Mouse (Mus musculus): ENCODE measurements around the gene Ogfod3. TPM values are rescaled to one million over a fixed set of nuclear protein-coding genes. Genes with fewer than 3 reads are reported as not detected.
A peak's percentile ranks its signal among the peaks of the same experiment; 100 is the strongest.

Gene Ogfod3
- total and polyA plus RNA-seq, 3 experiments: 12.5 to 19.8 (median 15.8) TPM

GRCm38 (mm10) chr11:121235475-121236238 is 31.1 kb upstream of the Ogfod3 start:
- no peaks in the 10 kb centered on the region for H3K27me3 ChIP-seq (ENCODE audit: control insufficient read depth, insufficient read depth, low read length)
- intact Hi-C loops (cut with DNase I): loop anchor here (2.0 kb wide), 1 partner anchor 119 kb away; the partner anchor contains the start of gene Wdr45b
- DNase-seq: peak in 1 of 2 experiments; percentile 32
- H3K36me3 ChIP-seq (ENCODE audit: control insufficient read depth, insufficient read depth, low read length): peaks cover 16% of the 10 kb centered on the region
- H3K4me3 ChIP-seq: no peak overlapping the region
- WGBS: 29% methylated on average over 9 of the region's 9 CpGs
- no peak for TF ChIP-seq EP300 (IDR thresholded peaks at IDR 0.05; ENCODE audit: insufficient read depth, low read depth, low read length)
- TF ChIP-seq CTCF (IDR thresholded peaks at IDR 0.05): peak; percentile 66
- no peak for TF ChIP-seq POLR2A (IDR thresholded peaks at IDR 0.05; ENCODE audit: insufficient read depth, low read depth, low read length)
- peak overlapping the region; percentile 100 for H3K27ac ChIP-seq
- peaks cover 1% of the 10 kb centered on the region; the same call in 1 of the 2 replicates for H3K79me2 ChIP-seq (replicated peaks; ENCODE audit: control insufficient read depth, insufficient read depth, low read length)
- H3K4me1 ChIP-seq (ENCODE audit: control insufficient read depth, insufficient read depth, low read length): peaks cover 4% of the 10 kb centered on the region
- H3K9ac ChIP-seq (ENCODE audit: low read depth, low read length): no peak overlapping the region

GRCm38 (mm10) chr11:121232706-121233105 is 28.2 kb upstream of the Ogfod3 start:
- peaks cover 4% of the 10 kb centered on the region for H3K4me1 ChIP-seq (ENCODE audit: control insufficient read depth, insufficient read depth, low read length)
- peaks cover 3% of the 10 kb centered on the region; the same call in 1 of the 2 replicates for H3K36me3 ChIP-seq (ENCODE audit: control insufficient read depth, insufficient read depth, low read length)
- no peak overlapping the region for H3K9ac ChIP-seq (ENCODE audit: low read depth, low read length)
- no peak overlapping the region for H3K4me3 ChIP-seq
- DNase-seq: no peak
- intact Hi-C loops (cut with DNase I): no loop called here
- no peak overlapping the region for H3K27ac ChIP-seq
- WGBS: 41% methylated on average over 4 of the region's 4 CpGs
- TF ChIP-seq CTCF (IDR thresholded peaks at IDR 0.05) (no peak), EP300 (IDR thresholded peaks at IDR 0.05; ENCODE audit: insufficient read depth, low read depth, low read length) (no peak), POLR2A (IDR thresholded peaks at IDR 0.05; ENCODE audit: insufficient read depth, low read depth, low read length) (no peak)
- no peaks in the 10 kb centered on the region for H3K27me3 ChIP-seq (ENCODE audit: control insufficient read depth, insufficient read depth, low read length)
- H3K79me2 ChIP-seq (replicated peaks; ENCODE audit: control insufficient read depth, insufficient read depth, low read length): no peaks in the 10 kb centered on the region

- Histone ChIP-seq H3K36me3 (ENCODE audit: control insufficient read depth, insufficient read depth, low read length) (peaks cover 3% of the 10 kb centered on the region; the same call in 1 of the 2 replicates), H3K9ac (ENCODE audit: low read depth, low read length) (no peak overlapping the region), H3K27me3 (ENCODE audit: control insufficient read depth, insufficient read depth, low read length) (no peaks in the 10 kb centered on the region), H3K27ac (no peak overlapping the region), H3K4me1 (ENCODE audit: control insufficient read depth, insufficient read depth, low read length) (peaks cover 5% of the 10 kb centered on the region), H3K79me2 (replicated peaks; ENCODE audit: control insufficient read depth, insufficient read depth, low read length) (no peaks in the 10 kb centered on the region), H3K4me3 (no peak overlapping the region)
- WGBS: 32% methylated on average over 4 of the region's 4 CpGs
- TF ChIP-seq CTCF (IDR thresholded peaks at IDR 0.05): no peak
- 0 out of 2 replicates have a peak, but pooled peaks have one; percentile 12 for TF ChIP-seq POLR2A (IDR thresholded peaks at IDR 0.05; ENCODE audit: insufficient read depth, low read depth, low read length)
- 0 out of 2 replicates have a peak, but pooled peaks have one; percentile 46 for TF ChIP-seq EP300 (IDR thresholded peaks at IDR 0.05; ENCODE audit: insufficient read depth, low read depth, low read length)
- peak; percentile 43 to 50 for DNase-seq
- intact Hi-C loops (cut with DNase I): no loop called here
These were observed 27.2 kb upstream of the Ogfod3 start for GRCm38 (mm10) chr11:121231628-121232291.

- WGBS: 68% methylated on average over 4 of the region's 4 CpGs
- intact Hi-C loops (cut with DNase I): no loop called here
- DNase-seq: no peak
- no peak for TF ChIP-seq CTCF (IDR thresholded peaks at IDR 0.05)
- Histone ChIP-seq H3K9ac (ENCODE audit: low read depth, low read length) (no peak overlapping the region), H3K79me2 (replicated peaks; ENCODE audit: control insufficient read depth, insufficient read depth, low read length) (no peaks in the 10 kb centered on the region), H3K27me3 (ENCODE audit: control insufficient read depth, insufficient read depth, low read length) (no peaks in the 10 kb centered on the region), H3K36me3 (ENCODE audit: control insufficient read depth, insufficient read depth, low read length) (peaks cover 3% of the 10 kb centered on the region; the same call in 1 of the 2 replicates), H3K4me3 (no peak overlapping the region), H3K4me1 (ENCODE audit: control insufficient read depth, insufficient read depth, low read length) (peaks cover 3% of the 10 kb centered on the region), H3K27ac (0 out of 2 replicates have a peak overlapping the region, but pooled peaks have one; percentile 13)
These were observed 26.7 kb upstream of the Ogfod3 start for GRCm38 (mm10) chr11:121231191-121231590.

- Histone ChIP-seq H3K9ac (ENCODE audit: low read depth, low read length) (peak within 1 kb of the TSS; percentile 85), H3K27me3 (ENCODE audit: control insufficient read depth, insufficient read depth, low read length) (no peaks in the 10 kb centered on the region), H3K27ac (peak within 1 kb of the TSS; percentile 90), H3K4me3 (peak within 1 kb of the TSS; percentile 54), H3K79me2 (replicated peaks; ENCODE audit: control insufficient read depth, insufficient read depth, low read length) (no peaks in the 10 kb centered on the region), H3K36me3 (ENCODE audit: control insufficient read depth, insufficient read depth, low read length) (no peaks in the 10 kb centered on the region), H3K4me1 (ENCODE audit: control insufficient read depth, insufficient read depth, low read length) (peaks cover 3% of the 10 kb centered on the region)
- peak; percentile 67; the same call in 1 of the 2 replicates for TF ChIP-seq EP300 (IDR thresholded peaks at IDR 0.05; ENCODE audit: insufficient read depth, low read depth, low read length)
- peak; percentile 74 for TF ChIP-seq POLR2A (IDR thresholded peaks at IDR 0.05; ENCODE audit: insufficient read depth, low read depth, low read length)
- peak; percentile 53 for TF ChIP-seq CTCF (IDR thresholded peaks at IDR 0.05)
- intact Hi-C loops (cut with DNase I): no loop called here
- DNase-seq: peak; percentile 84 to 88
- under 1% methylated on average over 23 of the region's 23 CpGs for WGBS
These were observed 24.5 kb upstream of the Ogfod3 start, which contains the start of gene Cybc1 for GRCm38 (mm10) chr11:121229018-121229439. Gene Cybc1 (minus strand): TSS chr11:121229322.
